Mouse (Mus musculus) limb, embryonic 11.5 days (tissue): ENCODE data around the gene Iglon5. TPM values are rescaled to one million over a fixed set of nuclear protein-coding genes. Genes with fewer than 3 reads are reported as not detected.

Experiments
- ATAC-seq: fragments of 200-750 bp; cut with Nextera tagmentation; 2 replicates; pipeline ENCODE4 v1.8.0; 2017; ENCODE audit warnings: low read depth; ENCODE audit not compliant: insufficient number of reproducible peaks, low FRiP score, low TSS enrichment
- DNase-seq: peaks from one replicate; pipeline ENCODE4 v3.0.0-alpha.2; 2015; ENCODE audit warnings: low spot score
- H3K27ac ChIP-seq: fragments of 300-500 bp; sonication (generic); replicated peaks from 2 replicates; pipeline ENCODE4 v1.5.1; 2014; ENCODE audit warnings: low read depth, mild to moderate bottlenecking, low read length
- H3K27me3 ChIP-seq: fragments of 300-500 bp; sonication (generic); 2 replicates; pipeline ENCODE4 v1.6.1; 2014; ENCODE audit warnings: mild to moderate bottlenecking, low read length, mixed read lengths; ENCODE audit not compliant: control insufficient read depth, insufficient read depth
- H3K36me3 ChIP-seq: fragments of 300-500 bp; sonication (generic); 2 replicates; pipeline ENCODE4 v1.6.1; 2014; ENCODE audit warnings: mild to moderate bottlenecking, low read length, moderate library complexity, mixed read lengths; ENCODE audit not compliant: control insufficient read depth, insufficient read depth
- H3K4me1 ChIP-seq: fragments of 300-500 bp; sonication (generic); 2 replicates; pipeline ENCODE4 v1.6.1; 2014; ENCODE audit warnings: low read length, mixed read lengths; ENCODE audit not compliant: control insufficient read depth, insufficient read depth
- H3K4me2 ChIP-seq: fragments of 300-500 bp; sonication (generic); 2 replicates; pipeline ENCODE4 v1.6.1; 2014; ENCODE audit warnings: low read depth, mild to moderate bottlenecking, moderate library complexity; ENCODE audit not compliant: severe bottlenecking
- H3K4me3 ChIP-seq: fragments of 300-500 bp; sonication (generic); 2 replicates; pipeline ENCODE4 v1.5.1; 2014; ENCODE audit warnings: low read depth, low read length
- H3K9ac ChIP-seq: fragments of 300-500 bp; sonication (generic); 2 replicates; pipeline ENCODE4 v1.6.1; 2014; ENCODE audit warnings: mild to moderate bottlenecking, low read length
- H3K9me3 ChIP-seq: fragments of 300-500 bp; sonication (generic); 2 replicates; pipeline ENCODE4 v1.6.1; 2016; ENCODE audit warnings: low read length; ENCODE audit not compliant: control insufficient read depth
- WGBS: fragments of 180-500 bp; shearing (Covaris S2); extraction: QIAGEN DNeasy Blood & Tissue Kit; methylation state at CpG from one replicate; pipeline ENCODE4 v1.1.7; 2014; 5-methylcytosine and 5-hydroxymethylcytosine counted together
- polyA plus RNA-seq: library from polyadenylated mRNA; unstranded; fragments of >200 nt; fragmentation: Nextera tagmentation; extraction: Ambion mirVana; gene quantifications from 2 replicates; pipeline ENCODE4 v1.2.1, GENCODE M21; 2014

Iglon5 gene
- polyA plus RNA-seq, 1 experiment from 2014 or later = 1.2 TPM

DNA sequence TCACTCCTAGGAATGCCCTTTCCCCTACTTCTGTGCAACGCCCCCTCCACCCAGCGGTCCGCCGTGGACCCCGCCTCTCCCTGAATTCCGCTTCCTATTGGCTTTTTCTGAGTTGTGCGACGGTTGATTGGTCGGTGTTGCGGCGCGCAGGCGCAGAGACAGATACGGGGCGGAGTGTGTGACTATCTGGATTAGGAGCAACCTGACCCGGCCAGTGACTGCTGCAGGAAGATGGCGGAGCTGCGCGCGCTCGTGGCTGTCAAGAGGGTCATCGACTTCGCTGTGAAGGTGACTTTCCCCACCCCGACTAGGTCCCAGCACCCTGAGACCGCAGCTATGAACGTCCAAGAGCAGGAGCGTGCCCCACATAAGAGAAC, 46.0 kb downstream of the Iglon5 start, which contains the start of the genes Etfb and Gm45233:
Etfb (plus strand) TSS at position 167 of the 377 bp plus-strand sequence.
Gm45233 (plus strand) TSS at position 212 of the 377 bp plus-strand sequence.
- WGBS = under 1% methylated on average over 27 of the region's 27 CpGs
- Histone ChIP-seq H3K4me2 (peak within 1 kb of the TSS; percentile 71), H3K36me3 (no peaks in the 10 kb centered on the region), H3K4me1 (peaks cover 7% of the 10 kb centered on the region; the same call in 1 of the 2 replicates), H3K9me3 (no peaks in the 10 kb centered on the region), H3K27me3 (no peaks in the 10 kb centered on the region), H3K4me3 (peak within 1 kb of the TSS; percentile 51), H3K27ac (peak within 1 kb of the TSS; percentile 86), H3K9ac (peak within 1 kb of the TSS; percentile 65)
- peak; percentile 92 for DNase-seq
- peak; percentile 96 for ATAC-seq

DNA sequence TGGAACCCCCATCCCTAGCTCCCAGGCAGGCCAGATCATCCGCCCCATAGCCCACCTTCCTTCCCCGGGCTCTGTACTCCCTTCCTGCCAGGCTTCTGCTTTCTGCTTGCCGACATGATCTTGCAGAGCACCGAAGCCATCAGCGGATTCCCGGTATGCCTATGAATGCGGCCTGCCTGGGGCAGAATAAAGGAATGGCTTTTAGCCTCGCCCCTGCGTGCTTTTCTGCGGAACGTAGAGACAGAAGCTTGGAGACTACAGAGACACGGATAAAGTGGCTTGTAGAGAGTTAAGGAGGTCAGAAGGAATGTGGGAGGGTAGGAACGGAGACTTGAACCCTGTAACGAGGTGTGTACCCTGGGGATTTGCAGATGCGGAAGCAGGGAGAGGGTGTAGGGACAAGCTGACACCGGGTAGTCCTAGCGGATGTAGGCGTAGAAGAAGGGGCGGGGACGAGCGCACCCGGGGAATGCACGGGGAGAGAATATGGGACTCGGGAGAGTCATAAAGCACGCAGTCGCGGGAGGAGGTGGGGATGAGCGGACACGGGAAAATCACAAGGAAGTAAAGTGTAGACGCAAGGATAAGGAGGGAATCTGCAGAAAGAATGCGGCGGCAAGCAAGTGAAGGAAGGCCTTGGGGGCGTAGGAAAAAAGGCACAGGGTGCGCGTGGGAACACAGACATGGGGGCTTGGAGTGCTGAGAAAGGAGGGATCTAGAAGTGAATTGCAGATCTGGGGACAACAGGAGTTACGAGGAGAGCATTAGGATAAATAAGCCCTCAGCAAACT, 46.6 kb downstream of the Iglon5 start:
- Histone ChIP-seq H3K4me2 (peak overlapping the region; percentile 71), H3K4me1 (peaks cover 7% of the 10 kb centered on the region; the same call in 1 of the 2 replicates), H3K4me3 (peak overlapping the region; percentile 51), H3K27ac (peak overlapping the region; percentile 86), H3K9ac (peak overlapping the region; percentile 65), H3K27me3 (no peaks in the 10 kb centered on the region), H3K36me3 (no peaks in the 10 kb centered on the region), H3K9me3 (no peaks in the 10 kb centered on the region)
- WGBS = 1% methylated on average over 36 of the region's 36 CpGs
- peak; percentile 73 for DNase-seq
- peak; percentile 82 for ATAC-seq

DNA sequence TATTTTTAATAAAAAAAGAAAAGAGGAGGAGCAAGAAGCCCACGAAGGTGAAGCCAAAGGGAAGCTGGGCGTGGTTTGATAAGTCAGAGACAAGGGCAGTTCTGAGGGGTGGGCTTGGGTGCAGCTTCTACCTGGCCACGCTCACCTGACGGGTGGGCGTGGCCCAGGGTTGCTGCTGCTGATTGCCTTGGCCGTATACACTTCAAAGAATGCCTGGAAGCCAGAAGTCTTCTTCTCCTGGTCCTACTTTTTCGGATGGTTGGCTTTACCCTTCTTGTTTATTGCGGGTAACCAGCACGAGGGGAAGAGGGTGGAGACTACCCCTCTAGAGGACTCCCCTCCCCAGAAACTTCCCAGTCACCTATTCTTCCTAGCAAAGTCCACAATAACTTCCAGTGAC, 47.2 kb downstream of the Iglon5 start:
- Histone ChIP-seq H3K4me1 (peaks cover 7% of the 10 kb centered on the region; the same call in 1 of the 2 replicates), H3K4me3 (peak overlapping the region; percentile 51), H3K9ac (peak overlapping the region; percentile 65), H3K36me3 (no peaks in the 10 kb centered on the region), H3K27me3 (no peaks in the 10 kb centered on the region), H3K27ac (peak overlapping the region; percentile 86; the same call in 1 of the 2 replicates), H3K4me2 (peak overlapping the region; percentile 71), H3K9me3 (no peaks in the 10 kb centered on the region)
- WGBS = 11% methylated on average over 9 of the region's 9 CpGs
- ATAC-seq (no peak), DNase-seq (no peak)

GRCm38 (mm10) chr7:43441071-43441470, 48.8 kb downstream of the Iglon5 start:
- Histone ChIP-seq H3K9me3 (no peaks in the 10 kb centered on the region), H3K4me1 (peaks cover 7% of the 10 kb centered on the region; the same call in 1 of the 2 replicates), H3K4me3 (no peak overlapping the region), H3K27ac (no peak overlapping the region), H3K36me3 (no peaks in the 10 kb centered on the region), H3K4me2 (no peak overlapping the region), H3K9ac (no peak overlapping the region), H3K27me3 (no peaks in the 10 kb centered on the region)
- WGBS = 83% methylated on average over 3 of the region's 3 CpGs
- DNase-seq (no peak), ATAC-seq (no peak)

DNA sequence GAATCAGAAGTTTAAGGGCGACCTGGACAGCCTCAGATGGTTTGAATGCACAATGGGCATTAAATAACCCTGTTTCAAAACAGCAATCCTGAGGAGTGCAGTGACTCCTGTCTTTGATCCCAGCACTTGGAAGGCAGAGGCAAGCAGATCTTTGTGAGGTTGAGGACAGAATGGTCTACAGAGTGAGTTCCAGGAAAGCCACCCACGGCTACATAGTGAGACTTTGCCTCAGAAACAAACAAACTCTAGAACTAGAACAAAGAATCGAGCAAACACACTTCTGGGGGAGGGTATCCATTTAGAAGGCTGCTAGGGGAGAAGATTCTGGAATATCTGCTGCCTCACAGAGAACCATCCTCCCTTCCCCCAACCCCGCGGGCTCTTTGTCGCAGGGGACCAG, 49.4 kb downstream of the Iglon5 start, which contains the start of gene Cldnd2:
Cldnd2 (plus strand) TSS at position 301 of the 400 bp plus-strand sequence.
- H3K27ac ChIP-seq = no peak within 1 kb of the TSS
- peaks cover 7% of the 10 kb centered on the region; the same call in 1 of the 2 replicates for H3K4me1 ChIP-seq
- H3K36me3 ChIP-seq = no peaks in the 10 kb centered on the region
- H3K4me3 ChIP-seq = no peak within 1 kb of the TSS
- ATAC-seq (no peak), DNase-seq (no peak)
- no peak within 1 kb of the TSS for H3K9ac ChIP-seq
- 78% methylated on average over 6 of the region's 6 CpGs for WGBS
- no peaks in the 10 kb centered on the region for H3K27me3 ChIP-seq
- no peak within 1 kb of the TSS for H3K4me2 ChIP-seq
- no peaks in the 10 kb centered on the region for H3K9me3 ChIP-seq

- Histone ChIP-seq H3K36me3 (no peaks in the 10 kb centered on the region), H3K4me2 (no peak overlapping the region), H3K27ac (no peak overlapping the region), H3K4me3 (no peak overlapping the region), H3K9ac (no peak overlapping the region), H3K4me1 (peaks cover 4% of the 10 kb centered on the region; the same call in 1 of the 2 replicates), H3K9me3 (no peaks in the 10 kb centered on the region), H3K27me3 (no peaks in the 10 kb centered on the region)
- ATAC-seq (no peak), DNase-seq (no peak)
- 82% methylated on average over 4 of the region's 4 CpGs for WGBS
Observed at GRCm38 (mm10) chr7:43438611-43439010, 51.3 kb downstream of the Iglon5 start.

GRCm38 (mm10) chr7:43436341-43437255, 53.3 kb downstream of the Iglon5 start, which contains the start of gene Nkg7:
TSS of gene Nkg7 (plus strand) at chr7:43437073.
- H3K27me3 ChIP-seq = no peaks in the 10 kb centered on the region
- H3K9me3 ChIP-seq = no peaks in the 10 kb centered on the region
- no peak within 1 kb of the TSS for H3K27ac ChIP-seq
- H3K36me3 ChIP-seq = no peaks in the 10 kb centered on the region
- 63% methylated on average over 10 of the region's 10 CpGs for WGBS
- no peak within 1 kb of the TSS for H3K4me2 ChIP-seq
- DNase-seq (no peak), ATAC-seq (no peak)
- no peak within 1 kb of the TSS for H3K9ac ChIP-seq
- no peaks in the 10 kb centered on the region for H3K4me1 ChIP-seq
- no peak within 1 kb of the TSS for H3K4me3 ChIP-seq

DNA sequence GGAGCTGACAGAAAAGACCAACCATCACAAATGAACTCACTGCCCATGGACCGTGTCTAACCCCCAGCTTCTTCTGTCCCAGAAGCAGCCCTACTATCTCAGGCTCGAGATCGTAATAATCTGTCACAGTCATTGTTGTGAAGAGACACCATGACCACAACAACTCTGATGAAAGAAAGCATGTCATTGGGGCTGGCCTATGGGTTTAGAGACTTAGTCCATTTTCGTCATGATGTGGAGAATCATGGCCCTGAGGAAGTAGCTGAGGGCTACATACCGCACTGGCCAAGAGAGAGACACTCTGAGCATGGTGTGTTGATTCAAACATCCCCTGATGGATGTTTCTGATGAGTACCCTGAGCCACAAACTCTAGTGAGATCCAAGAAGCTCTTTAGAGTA, 55.2 kb downstream of the Iglon5 start:
- H3K36me3 ChIP-seq = no peaks in the 10 kb centered on the region
- H3K27ac ChIP-seq = no peak overlapping the region
- no peaks in the 10 kb centered on the region for H3K9me3 ChIP-seq
- no peak overlapping the region for H3K9ac ChIP-seq
- ATAC-seq (no peak), DNase-seq (no peak)
- no peaks in the 10 kb centered on the region for H3K27me3 ChIP-seq
- H3K4me3 ChIP-seq = no peak overlapping the region
- H3K4me1 ChIP-seq = no peaks in the 10 kb centered on the region
- H3K4me2 ChIP-seq = no peak overlapping the region
- 94% methylated on average over 5 of the region's 5 CpGs for WGBS
